Mouse (Mus musculus) olfactory bulb, adult 2 months (tissue): ENCODE measurements around the gene Rere.

Source experiments
- CTCF ChIP-seq: fragments of 200-500 bp; IDR thresholded peaks from 2 replicates; pipeline ENCODE4 v1.5.1; 2012; ENCODE audit warnings: low read depth, mild to moderate bottlenecking, low read length, moderate library complexity; ENCODE audit not compliant: insufficient read depth
- POLR2A ChIP-seq: fragments of 200-500 bp; IDR thresholded peaks from 2 replicates; pipeline ENCODE4 v1.6.1; 2012; ENCODE audit warnings: mild to moderate bottlenecking, low read depth, low read length, moderate library complexity; ENCODE audit not compliant: insufficient read depth

DNA sequence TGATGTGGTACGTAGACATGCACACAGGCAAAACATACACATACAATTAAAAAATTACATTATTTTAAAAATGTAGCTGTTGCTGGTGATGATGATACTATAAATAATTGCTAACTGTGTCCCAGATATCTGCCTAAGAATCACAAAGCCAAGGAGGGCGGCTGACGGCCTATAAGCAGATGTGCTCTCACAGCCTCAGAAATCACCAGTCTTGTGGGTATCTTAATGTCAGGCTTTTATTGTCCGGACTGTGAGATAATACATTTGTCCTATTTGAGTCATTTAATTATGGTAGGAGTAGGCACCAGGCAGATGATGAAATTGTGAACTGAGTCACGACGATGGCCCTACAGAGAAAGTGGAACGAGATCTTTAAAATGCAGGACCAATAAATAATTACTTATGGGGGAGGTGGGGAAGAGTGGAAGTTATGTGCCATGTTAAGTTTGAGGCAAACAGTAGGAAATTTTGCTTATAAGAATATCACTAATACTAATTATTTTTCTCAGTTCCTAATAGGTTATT lies 72.0 kb downstream of the Rere start:
- TF ChIP-seq CTCF (no peak), POLR2A (no peak)
